Mouse (Mus musculus) brain, embryonic 14.5 days (tissue): ENCODE measurements at regions not wholly inside any gene's neighbourhood (a gene's known extent, or its start where the extent isn't known, plus 50 kb on each side); places are given as distances from the start of the nearest gene placed in this dataset.
A peak's percentile ranks its signal among the peaks of the same experiment; 100 is the strongest.

Experiments used
- DNase-seq: peaks from one replicate; pipeline ENCODE4 v3.0.0-alpha.2; 2011; ENCODE audit warnings: low read depth
- CTCF ChIP-seq: fragments of 200-500 bp; IDR thresholded peaks from 2 replicates; pipeline ENCODE4 v1.5.1; 2012; ENCODE audit warnings: inconsistent platforms, mild to moderate bottlenecking, moderate library complexity, borderline replicate concordance; ENCODE audit not compliant: insufficient read depth, insufficient read length; ENCODE audit errors: extremely low read depth
- POLR2A ChIP-seq: fragments of 200-500 bp; IDR thresholded peaks from 2 replicates; pipeline ENCODE4 v1.6.1; 2012; ENCODE audit warnings: mild to moderate bottlenecking, inconsistent platforms, borderline replicate concordance; ENCODE audit not compliant: poor library complexity, insufficient read depth, insufficient read length, severe bottlenecking; ENCODE audit errors: extremely low read depth

DNA sequence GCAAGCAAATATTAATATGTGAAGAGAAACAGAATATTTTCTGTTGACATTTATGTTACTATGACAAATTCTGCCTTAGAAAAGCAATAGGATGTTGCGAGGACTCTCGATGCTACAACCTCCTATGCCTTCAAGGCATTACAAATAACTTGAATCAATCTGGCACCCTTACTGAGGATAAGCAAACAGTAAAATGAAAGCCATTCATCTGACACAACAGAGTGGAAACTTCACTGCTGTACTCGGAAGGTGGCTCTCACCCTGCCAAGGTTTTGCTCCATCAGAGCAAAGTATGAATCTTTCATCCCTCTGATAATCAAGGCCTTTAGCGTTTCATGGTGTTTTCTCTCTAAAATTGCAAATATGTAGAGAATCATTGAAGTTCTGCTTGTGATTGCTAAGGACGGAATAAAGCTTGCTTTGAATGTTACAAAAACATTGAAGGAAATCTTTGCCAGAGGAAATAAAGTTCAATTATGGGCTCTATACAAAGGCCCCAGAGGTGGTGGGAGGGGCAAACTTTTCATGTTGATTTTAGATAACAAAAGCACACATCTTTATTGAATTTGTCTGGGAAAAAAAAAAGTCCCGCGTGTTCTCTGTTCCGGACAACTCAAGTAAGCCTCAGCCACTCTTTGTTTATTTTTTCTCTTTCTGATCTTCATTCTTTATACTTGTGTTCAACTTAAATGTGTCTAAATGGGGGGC, 56.3 kb upstream of the Frg1 start:
- DNase-seq = peak; percentile 7

DNA sequence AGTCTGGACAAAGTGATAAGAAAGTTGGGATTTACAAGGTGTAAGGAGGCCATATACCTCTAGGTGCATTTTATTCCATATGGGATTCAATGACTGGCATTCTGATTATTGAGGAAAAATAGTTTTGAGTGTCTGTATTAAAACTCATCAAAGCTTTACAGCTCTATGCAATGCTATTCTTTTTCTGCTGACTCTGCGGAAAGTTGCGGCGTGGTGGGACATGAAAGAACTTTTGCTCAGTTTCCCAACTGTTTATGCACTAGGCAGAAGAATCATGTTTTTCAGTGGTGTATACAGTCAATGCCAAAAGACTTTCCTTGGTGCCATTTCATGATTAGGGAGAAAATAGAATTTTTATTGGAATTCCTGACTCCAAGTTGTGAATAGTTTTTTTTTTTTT, 55.4 kb upstream of the Frg1 start:
- no peak for TF ChIP-seq CTCF
- TF ChIP-seq POLR2A = no peak
- DNase-seq = no peak

More for the DNA sequence above, 56.3 kb upstream of the Frg1 start:
- no peak for TF ChIP-seq CTCF
- TF ChIP-seq POLR2A = no peak
